Mouse (Mus musculus) kidney, postnatal 10 days (tissue): ENCODE results near the gene Fem1a.

Experiments used
- DNase-seq: peaks from one replicate; pipeline ENCODE4 v3.0.0; 2021; ENCODE audit warnings: mixed read lengths

Gene Fem1a

DNA sequence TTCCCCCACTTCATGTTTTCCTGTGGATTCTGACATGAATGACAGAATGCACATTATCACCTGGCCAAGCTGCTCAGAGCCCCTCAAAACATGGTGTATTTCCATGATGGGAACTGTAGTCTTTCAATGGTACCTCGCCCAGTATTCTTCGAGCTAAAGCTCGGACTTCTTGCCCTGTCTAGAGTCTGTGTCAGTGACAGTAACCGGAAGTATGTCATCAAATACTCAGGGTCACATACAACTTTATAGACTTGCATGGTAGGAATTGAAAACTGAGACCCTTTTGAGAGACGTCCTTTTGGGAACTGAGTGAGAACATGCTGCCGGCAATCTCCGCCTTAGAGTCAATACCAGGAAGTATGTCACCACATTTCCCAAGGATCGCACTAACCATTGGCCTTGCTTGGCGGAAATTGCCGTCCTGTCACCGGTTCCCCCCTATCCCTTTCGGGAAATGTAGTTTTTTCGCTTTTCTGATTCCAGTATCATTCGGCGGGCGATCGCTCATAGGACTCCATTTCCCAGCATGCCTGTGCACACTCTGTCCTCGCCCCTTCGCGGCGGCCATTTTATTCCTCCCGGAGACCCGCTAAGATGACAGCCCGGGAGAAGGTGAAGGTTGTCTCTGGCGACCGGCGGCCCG is at the start of gene Fem1a:
Gene Fem1a, plus strand, starts transcription at position 572 of the 643 bp plus-strand sequence.
- peak; percentile 93 for DNase-seq

- no peak for DNase-seq
These were observed 49.5 kb upstream of the Fem1a start for GRCm38 (mm10) chr17:56206986-56207674.

- DNase-seq = no peak
These were observed 48.6 kb upstream of the Fem1a start for GRCm38 (mm10) chr17:56207963-56208530.

DNA sequence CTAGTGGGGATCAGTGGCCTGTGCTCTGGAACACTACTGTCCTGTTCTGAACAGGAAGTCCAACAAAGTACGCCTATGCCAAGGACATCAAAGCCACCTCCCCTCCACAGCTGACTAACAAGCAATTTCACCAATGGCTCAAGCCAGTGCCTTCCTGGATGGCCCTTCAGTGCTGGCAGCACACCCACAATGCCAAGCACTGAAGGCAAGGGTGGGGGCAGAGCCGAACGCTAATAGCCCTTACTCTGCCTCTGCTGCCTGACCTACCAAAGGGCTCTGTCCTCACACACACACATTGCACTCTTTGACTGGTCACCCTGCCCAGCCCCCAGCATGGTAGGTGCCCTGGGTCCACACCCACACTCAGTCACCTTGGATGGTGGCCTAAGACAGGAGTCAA is 47.8 kb upstream of the Fem1a start:
- DNase-seq = no peak

DNA sequence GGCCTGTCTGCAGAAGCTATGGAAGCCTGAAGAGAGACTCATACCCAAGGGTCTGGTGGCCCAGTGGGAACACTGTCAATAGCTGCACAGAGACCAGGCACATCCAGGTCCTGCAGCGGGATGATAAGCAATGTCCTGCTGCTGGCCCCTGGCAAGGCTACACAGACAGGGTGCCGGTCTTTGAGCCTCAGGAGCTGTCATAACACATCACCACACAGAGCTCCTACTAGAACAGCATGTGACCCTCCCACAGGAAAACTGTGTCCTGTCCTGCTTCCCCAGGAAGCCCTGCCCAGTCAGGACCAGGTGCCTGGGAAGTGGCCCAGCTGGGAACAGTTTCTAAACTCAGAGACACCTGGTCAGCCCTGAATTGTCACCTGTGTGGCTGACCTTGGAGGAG is 45.5 kb upstream of the Fem1a start:
- no peak for DNase-seq

DNA sequence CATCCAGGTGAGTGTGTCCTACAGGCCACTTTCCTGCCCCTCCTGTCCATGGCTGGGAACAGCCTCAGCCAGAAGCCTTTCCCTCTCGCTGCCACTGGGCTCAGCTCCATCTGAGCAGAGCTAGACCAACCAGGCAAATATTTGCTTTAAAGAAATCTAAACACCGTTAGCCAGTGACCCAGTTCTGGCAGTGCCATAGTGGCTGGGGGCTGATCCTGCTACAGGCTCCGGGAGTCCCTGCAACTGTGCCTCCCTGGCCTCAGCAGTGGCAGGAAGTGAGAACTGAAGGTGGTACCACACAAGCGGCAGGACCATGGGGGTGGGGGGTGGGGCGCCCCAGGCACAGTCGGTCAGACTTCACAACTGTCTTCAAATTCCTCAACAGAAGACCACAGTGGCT is 43.9 kb upstream of the Fem1a start:
- DNase-seq = no peak

DNA sequence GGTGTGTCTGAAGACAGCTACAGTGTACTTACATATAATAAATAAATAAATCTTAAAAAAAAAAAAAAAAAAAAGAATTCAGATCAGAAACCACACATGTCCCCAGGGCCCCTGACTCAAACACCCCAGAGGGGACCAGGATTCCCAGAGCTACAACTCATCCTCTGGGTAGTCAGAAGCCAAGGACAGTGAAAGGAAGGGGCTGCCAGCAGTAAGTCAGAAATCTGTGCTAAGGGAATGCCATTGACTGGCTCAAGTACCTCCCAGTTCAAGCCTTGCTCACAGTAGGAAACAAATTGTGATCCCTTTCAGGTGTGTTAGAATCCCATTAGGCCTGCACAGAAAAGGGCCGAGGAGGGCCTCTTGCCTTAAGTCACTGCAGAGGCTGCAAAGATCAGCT is 42.4 kb upstream of the Fem1a start:
- no peak for DNase-seq

DNA sequence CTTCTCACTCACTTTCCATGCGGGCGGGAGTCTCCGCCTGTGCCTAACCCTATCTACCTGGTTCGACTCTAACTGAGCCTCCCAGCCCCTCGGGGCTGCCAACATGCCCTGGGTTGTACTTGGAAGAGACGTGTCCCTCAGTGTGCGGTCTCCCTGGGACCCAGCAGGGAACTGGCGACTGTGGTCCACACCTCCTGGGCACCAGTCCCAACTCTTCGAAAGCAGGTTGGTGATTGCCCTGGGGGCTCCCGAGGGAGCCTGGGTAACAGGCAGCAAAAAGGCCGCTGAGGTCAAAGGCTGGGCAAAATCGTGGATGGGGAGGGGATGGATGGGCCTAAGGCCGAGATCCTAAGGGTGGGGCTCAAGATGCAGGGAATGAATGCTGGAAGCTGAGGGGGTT is 38.9 kb upstream of the Fem1a start:
- peak; percentile 38 for DNase-seq

- DNase-seq = peak; percentile 93
These were observed 38.0 kb upstream of the Fem1a start, which contains the start of gene Dpp9 for GRCm38 (mm10) chr17:56218377-56219191. Gene Dpp9 (minus strand): TSS chr17:56218905.

GRCm38 (mm10) chr17:56219251-56219650 is 37.4 kb upstream of the Fem1a start:
- DNase-seq = no peak

DNA sequence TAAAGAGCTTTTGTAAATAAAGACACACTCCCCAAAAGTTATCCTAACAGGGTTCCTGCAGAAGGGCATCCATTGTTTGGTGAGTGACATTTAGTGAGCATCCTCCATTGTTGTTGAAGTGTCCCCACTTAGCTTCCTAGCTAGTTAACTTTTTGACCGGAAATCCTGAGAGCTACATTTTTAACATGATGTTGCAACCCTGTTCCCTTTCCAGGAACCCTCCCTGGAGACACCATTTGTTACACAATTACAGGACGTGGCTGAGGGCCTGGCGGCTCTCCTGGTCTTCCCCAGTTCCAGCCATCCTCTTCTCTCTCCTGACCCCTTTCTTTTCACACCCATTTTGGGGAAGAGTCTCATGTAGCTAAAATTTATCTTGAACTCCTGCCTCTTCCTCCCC is 36.8 kb upstream of the Fem1a start:
- DNase-seq = peak; percentile 62

- no peak for DNase-seq
These were observed 31.7 kb upstream of the Fem1a start for GRCm38 (mm10) chr17:56224916-56225315.

GRCm38 (mm10) chr17:56226566-56226965 is 30.0 kb upstream of the Fem1a start:
- DNase-seq = no peak

DNA sequence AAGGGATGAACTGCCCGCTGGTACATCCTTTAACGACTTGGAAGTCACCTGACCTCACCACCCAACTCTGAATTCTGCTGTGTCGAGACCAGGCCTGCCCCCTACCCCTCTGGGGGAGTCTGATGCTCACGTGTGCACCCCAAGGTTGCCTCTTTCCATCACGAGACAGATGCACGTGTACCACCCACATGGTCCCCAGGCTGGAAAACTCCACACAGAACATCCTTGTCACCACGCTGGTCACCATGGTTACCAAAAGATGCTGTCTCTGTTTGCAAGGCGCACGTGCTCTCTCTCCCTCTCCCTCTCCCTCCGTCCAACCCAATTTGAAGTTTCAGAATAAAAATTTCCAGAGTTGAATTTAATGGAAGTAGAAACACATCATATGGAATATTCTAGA is 26.7 kb upstream of the Fem1a start:
- DNase-seq = no peak

GRCm38 (mm10) chr17:56233389-56233788 is 23.2 kb upstream of the Fem1a start:
- DNase-seq = no peak

DNA sequence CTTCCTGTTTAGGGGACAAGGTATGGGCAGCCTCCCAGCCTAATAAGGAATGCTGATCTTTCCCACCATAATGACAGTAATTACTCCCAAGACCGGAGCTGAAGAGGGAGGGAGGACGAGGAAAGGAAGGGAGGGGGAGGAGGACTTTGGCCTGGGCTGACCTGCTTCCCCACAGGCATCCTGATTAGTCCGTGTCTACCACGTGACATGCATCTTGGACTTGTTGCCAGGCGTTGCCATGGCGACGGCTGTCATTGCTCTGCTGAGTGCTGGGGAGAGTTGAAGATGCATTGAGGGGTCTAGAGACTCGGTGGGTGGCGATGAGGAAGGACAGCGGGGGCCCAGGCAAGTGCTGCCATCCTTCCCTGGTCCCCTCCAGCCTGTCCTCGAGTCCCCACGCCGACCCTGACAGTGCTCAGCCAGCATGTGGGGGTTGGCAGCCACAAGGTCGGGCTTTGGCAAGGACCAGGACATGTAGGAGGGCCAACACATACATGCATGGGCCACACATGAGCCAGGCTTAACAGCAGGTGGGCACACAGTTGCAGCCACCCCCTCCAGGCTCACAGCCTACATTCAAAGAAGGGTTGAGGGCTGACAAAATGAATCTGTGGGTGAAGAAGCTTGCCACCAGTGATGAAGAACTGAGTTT is 22.7 kb upstream of the Fem1a start:
- DNase-seq = peak; percentile 80

DNA sequence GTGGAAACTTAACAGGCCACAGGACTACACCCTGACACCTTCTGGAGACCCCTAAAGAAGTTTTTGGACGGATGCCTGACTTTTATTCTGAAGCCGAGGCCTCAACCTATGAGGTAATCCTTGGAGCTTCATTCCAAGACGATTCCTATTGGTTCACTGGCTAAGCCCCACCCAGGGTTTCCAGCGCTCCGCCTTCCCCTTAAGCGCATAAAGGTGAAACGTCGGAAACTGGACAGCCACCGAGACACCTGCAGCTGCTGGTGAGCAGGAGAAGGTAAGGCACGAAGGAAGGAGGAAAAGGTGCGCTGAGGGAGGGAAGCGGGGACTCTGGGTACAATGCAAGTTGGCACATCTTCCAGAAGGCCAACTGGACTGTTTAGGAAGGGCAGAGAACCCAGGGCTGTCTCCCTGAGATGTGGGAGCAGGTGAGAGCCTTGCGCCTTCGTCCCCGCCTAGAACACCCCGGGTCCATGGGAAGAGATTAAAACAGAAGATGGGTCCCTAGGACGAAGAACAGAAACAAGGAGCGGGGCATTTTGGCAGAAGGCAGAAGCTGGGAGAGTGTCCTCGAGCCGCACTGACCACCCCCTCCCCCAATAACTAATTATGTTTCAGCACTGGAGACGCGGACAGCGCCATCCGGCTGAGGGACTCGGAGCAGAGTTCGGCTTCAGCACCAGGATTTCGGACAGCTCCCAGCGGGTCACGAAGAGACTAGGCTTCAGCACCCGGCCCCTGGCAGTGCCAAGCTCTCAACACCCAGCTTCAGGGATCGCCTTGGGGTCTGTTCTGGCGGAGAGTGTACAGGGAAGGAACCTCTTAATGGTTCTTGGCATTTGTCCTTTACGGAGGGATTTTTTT is 14.8 kb upstream of the Fem1a start:
- DNase-seq = peak; percentile 98

DNA sequence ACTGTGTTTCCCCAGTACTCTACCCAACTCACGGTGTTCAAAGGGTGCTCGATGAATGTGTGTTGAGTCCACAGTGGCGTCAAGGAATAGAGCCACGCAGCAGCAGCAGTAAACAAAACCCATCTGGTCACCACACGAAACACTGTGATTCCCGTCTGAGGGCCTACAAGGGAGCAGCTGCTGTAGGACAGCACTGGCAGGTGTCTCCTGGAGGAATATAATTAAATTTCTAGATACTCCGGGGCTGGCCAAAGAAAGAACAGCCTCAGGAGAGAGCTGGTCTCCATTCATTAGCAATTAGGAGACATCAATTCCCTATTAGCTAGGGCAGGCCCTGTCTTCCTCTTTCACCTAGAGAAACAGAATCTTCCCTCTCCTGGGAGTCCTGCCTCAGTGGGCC is 11.0 kb upstream of the Fem1a start:
- no peak for DNase-seq

DNA sequence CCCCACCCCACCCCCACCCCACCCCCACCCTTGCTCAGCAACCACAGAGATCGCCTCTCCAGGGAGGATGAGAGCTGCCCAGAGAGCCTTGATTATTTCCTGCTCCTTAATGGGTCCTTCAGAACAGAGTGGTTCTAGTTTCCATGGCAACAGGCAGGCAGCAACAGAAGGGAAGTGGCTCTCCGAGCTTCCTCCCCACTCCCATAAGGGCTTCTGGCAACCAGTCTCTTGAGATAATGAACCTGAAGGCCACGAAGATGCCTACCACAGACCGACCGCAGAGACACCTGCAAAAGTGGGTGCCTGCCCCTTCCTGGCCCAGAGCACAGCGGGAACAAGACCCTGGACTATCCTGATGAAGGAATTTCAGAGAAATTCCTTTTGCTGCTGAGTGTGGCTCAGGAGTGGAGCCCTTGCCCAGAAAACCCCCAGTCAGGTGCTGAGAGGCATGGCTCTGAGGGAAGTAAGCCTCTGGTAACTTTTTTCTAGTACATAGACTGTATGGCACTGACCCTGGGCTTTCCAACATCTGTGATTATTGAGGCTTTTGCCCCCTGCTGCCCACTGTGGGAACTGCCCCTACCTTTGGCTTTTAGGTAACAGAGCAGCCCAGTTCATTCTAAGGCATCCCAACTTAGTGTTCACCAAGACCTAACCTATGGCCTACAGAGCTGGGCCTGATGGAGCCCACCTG is 5.3 kb upstream of the Fem1a start:
- DNase-seq = peak; percentile 82

DNA sequence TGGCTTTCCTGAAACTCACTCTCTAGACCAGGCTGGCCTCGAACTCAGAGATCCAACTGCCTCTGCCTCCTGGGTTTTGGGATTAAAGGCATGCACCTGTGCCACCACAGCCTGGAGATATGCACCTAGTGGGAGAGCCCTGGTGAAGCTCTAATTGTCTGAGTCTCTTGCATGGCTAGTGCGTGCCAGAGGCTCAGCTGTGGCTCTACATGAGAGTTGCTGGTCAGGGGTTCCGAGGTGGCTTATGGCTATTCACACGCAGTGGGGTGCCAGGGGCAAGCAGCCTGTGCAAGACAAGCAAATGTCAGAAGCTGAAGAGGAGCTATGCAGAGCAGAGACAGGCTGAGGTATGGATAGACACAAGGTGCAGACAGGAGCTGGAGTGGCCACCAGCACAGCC is 1.9 kb upstream of the Fem1a start:
- DNase-seq = no peak

- peak; percentile 68 for DNase-seq
These were observed 1.2 kb upstream of the Fem1a start for GRCm38 (mm10) chr17:56255429-56255828.
